Mouse (Mus musculus) Patski (cell line): Measurements from ENCODE around the gene Rad23a. TPM values are rescaled to one million over a fixed set of nuclear protein-coding genes. Genes with fewer than 3 reads are reported as not detected.

ENCODE experiments used
- ATAC-seq: fragments of 100-300 bp; one replicate; pipeline ENCODE4 v1.8.0; 2021
- CTCF ChIA-PET: fragments of 350-600 bp; sonication (Branson Sonifier 250); formaldehyde crosslinking; loops from one replicate; lab custom pipeline; 2022; ENCODE audit warnings: inconsistent platforms; lab: Charles Lee
- POLR2A ChIA-PET: fragments of 350-600 bp; sonication (Branson Sonifier 250); formaldehyde crosslinking; loops from one replicate; lab custom pipeline; 2022; ENCODE audit warnings: antibody characterized with exemption, inconsistent platforms; lab: Charles Lee
- DNase-seq: peaks from one replicate; pipeline ENCODE4 v3.0.0-alpha.2; 2011; ENCODE audit warnings: low read depth, low spot score
- H3K27me3 ChIP-seq: fragments of 371-371 bp; one replicate; pipeline ENCODE4 v1.5.1; 2021
- CTCF ChIP-seq: fragments of 100-300 bp; IDR thresholded peaks from one replicate; pipeline ENCODE4 v1.5.1; 2021
- in situ Hi-C: fragments of 300-500 bp; cut with MboI; formaldehyde crosslinking; loops from 3 replicates; pipeline ENCODE4 v1.11.1; 2018; ENCODE audit warnings: low pct_unique_long_range_greater_than_20kb, mixed read lengths
- polyA plus RNA-seq: library from polyadenylated mRNA; unstranded; gene quantifications from one replicate; pipeline ENCODE4 v1.2.3, GENCODE M21; 2021

Gene Rad23a
- polyA plus RNA-seq, 1 experiment from 2014 or later, result 126 TPM

GRCm38 (mm10) chr8:84785756-84786677 lies 54.4 kb downstream of the Rad23a start:
- ChIA-PET POLR2A (no interaction called here), CTCF (interaction anchor here (0.9 kb wide), 1 partner anchor 8 kb away, joined by 3 read pairs; no protein-coding TSS in a partner anchor)
- in situ Hi-C loops, result no loop called here
- TF ChIP-seq CTCF, result no peak
- H3K27me3 ChIP-seq, result no peaks in the 10 kb centered on the region
- ATAC-seq (no peak), DNase-seq (no peak)

GRCm38 (mm10) chr8:84785506-84785755 lies 55.0 kb downstream of the Rad23a start:
- DNase-seq (no peak), ATAC-seq (no peak)
- TF ChIP-seq CTCF, result no peak
- ChIA-PET CTCF (no interaction called here), POLR2A (no interaction called here)
- no peaks in the 10 kb centered on the region for H3K27me3 ChIP-seq
- in situ Hi-C loops, result no loop called here

- DNase-seq (no peak), ATAC-seq (no peak)
- no peaks in the 10 kb centered on the region for H3K27me3 ChIP-seq
- no peak for TF ChIP-seq CTCF
- in situ Hi-C loops, result no loop called here
- ChIA-PET CTCF (no interaction called here), POLR2A (no interaction called here)
Measured at GRCm38 (mm10) chr8:84784681-84785505, 55.6 kb downstream of the Rad23a start.

Other genes with a start within 250 kb of the Rad23a start
- gene Ier2, start 177.8 kb downstream of the Rad23a start, polyA plus RNA-seq, result 113 TPM
- 106 TPM for gene Trmt1, start 154.4 kb downstream of the Rad23a start, polyA plus RNA-seq
- gene Nacc1, start 152.8 kb downstream of the Rad23a start, polyA plus RNA-seq, result 109 TPM
- gene Lyl1, start 139.2 kb downstream of the Rad23a start, polyA plus RNA-seq, result 0.13 TPM
- 1.4 TPM for gene G430095P16Rik, start 117.7 kb downstream of the Rad23a start, polyA plus RNA-seq
- 32.5 TPM for gene Nfix, start 40.3 kb downstream of the Rad23a start, polyA plus RNA-seq
- gene Dand5, start 17.8 kb downstream of the Rad23a start, polyA plus RNA-seq, result 12.5 TPM
- gene Gadd45gip1, start 9.1 kb downstream of the Rad23a start, polyA plus RNA-seq, result 31.8 TPM
- gene Calr, start 6.3 kb upstream of the Rad23a start, polyA plus RNA-seq, result 1,232 TPM
- gene Farsa, start 16.3 kb upstream of the Rad23a start, polyA plus RNA-seq, result 79.6 TPM
- 6.0 TPM for gene Syce2, start 31.4 kb upstream of the Rad23a start, polyA plus RNA-seq
- 55.5 TPM for gene Gcdh, start 53.3 kb upstream of the Rad23a start, polyA plus RNA-seq
- gene Klf1, start 61.3 kb upstream of the Rad23a start, polyA plus RNA-seq, result 0.28 TPM
- gene Dnase2a, start 67.9 kb upstream of the Rad23a start, polyA plus RNA-seq, result 25.9 TPM
- gene Mast1, start 96.7 kb upstream of the Rad23a start, polyA plus RNA-seq, result 0.60 TPM
- gene Rtbdn, start 106.3 kb upstream of the Rad23a start, polyA plus RNA-seq, result 0.22 TPM
- 6.4 TPM for gene Gm49661, start 128.8 kb upstream of the Rad23a start, polyA plus RNA-seq
- gene Prdx2, start 128.9 kb upstream of the Rad23a start, polyA plus RNA-seq, result 668 TPM
- 91.5 TPM for gene Rnaseh2a, start 129.1 kb upstream of the Rad23a start, polyA plus RNA-seq
- gene Junb, start 138.1 kb upstream of the Rad23a start, polyA plus RNA-seq, result 280 TPM
- 33.0 TPM for gene Hook2, start 149.9 kb upstream of the Rad23a start, polyA plus RNA-seq
- 0.05 TPM for gene Best2, start 173.9 kb upstream of the Rad23a start, polyA plus RNA-seq
- gene Asna1, start 184.6 kb upstream of the Rad23a start, polyA plus RNA-seq, result 159 TPM
- 152 TPM for gene Trir, start 186.2 kb upstream of the Rad23a start, polyA plus RNA-seq
- gene Tnpo2, start 196.2 kb upstream of the Rad23a start, polyA plus RNA-seq, result 83.7 TPM
- 32.7 TPM for gene Fbxw9, start 219.4 kb upstream of the Rad23a start, polyA plus RNA-seq
- gene Gm5741, start 227.3 kb upstream of the Rad23a start, polyA plus RNA-seq, result 0.21 TPM
- gene Dhps, start 231.1 kb upstream of the Rad23a start, polyA plus RNA-seq, result 57.6 TPM
- gene Wdr83os, start 240.1 kb upstream of the Rad23a start, polyA plus RNA-seq, result 104 TPM
- 30.4 TPM for gene Wdr83, start 240.6 kb upstream of the Rad23a start, polyA plus RNA-seq
- gene Man2b1, start 242.6 kb upstream of the Rad23a start, polyA plus RNA-seq, result 45.5 TPM